ENCODE assay signal across 8 mouse cellular contexts in the genomic region with DNA sequence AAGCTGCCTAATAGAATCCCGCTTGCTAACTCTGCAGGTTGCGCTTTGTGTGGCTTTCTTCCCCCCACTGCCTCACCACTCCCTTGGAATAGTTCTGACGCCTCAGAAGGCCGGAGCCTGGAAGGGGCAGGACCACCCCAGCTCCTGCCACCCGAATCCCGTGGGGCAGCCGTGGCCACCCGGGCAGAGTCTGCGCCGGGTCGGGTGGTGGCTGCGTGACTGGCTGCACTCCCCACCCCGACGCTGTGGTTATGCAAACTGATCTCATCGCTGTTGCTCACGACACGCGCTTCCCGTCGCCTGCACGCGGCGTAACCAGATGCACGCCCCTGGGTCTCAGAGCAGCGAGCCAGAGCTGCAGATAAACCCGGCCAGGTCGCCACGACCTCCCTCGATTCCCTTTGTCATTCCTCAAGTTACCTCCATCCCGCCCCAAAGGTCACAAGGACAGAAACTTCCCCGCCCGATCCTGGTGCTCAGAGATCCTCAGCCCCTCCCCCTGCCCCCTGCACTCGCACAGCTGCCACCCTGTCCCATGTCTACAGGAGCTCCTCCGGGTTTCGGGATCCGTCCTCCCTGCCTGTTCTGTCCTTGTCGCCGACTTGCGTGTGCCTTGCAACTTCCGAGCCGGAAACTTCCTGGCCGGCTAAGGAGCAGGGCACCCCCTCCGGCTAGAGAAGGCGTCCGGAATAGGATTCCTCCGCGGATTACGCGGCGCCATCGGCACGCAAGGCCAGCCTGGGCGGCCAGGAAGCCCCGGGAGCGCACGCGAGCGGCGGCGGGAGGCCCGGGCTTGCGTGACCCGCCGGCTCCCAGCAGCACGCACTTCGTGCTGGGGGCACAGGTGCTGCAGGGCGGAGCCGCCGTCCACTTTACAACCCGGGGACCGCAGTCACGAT. TPM values are rescaled to one million over a fixed set of nuclear protein-coding genes. Genes with fewer than 3 reads are reported as not detected.
DNase-seq lines count a peak whose midpoint lies in the region; ATAC-seq and TF ChIP-seq lines count a peak whose summit lies in the region.

No protein-coding gene starts in this region.

- no peak for TF ChIP-seq RAD21 in MEL (IDR thresholded peaks at IDR 0.05; ENCODE audit: low read depth, low read length)

- H3K79me2 ChIP-seq in MEL (ENCODE audit: control insufficient read depth, insufficient read depth, low read length, poor library complexity): no peaks in the 10 kb centered on the region; the same call in 1 of the 2 replicates

- H3K4me3 ChIP-seq in MEL (ENCODE audit: control insufficient read depth in 1 of 2, insufficient read depth in 1 of 2, low read depth in 2 of 2, low read length in 2 of 2): peak overlapping the region; percentile 75 to 79
- peak overlapping the region; percentile 65 for H3K4me3 ChIP-seq in hindbrain, embryonic 13.5 days

- H3K4me2 ChIP-seq in hindbrain, embryonic 13.5 days: peak overlapping the region; percentile 99

- no peaks in the 10 kb centered on the region; a peak in 1 of 4 replicates for H3K4me1 ChIP-seq in MEL (ENCODE audit: control insufficient read depth in 1 of 2, insufficient read depth in 2 of 2, low read length in 2 of 2)
- H3K4me1 ChIP-seq in hindbrain, embryonic 13.5 days (replicated peaks): peaks cover 26% of the 10 kb centered on the region

- H3K27ac ChIP-seq in MEL (ENCODE audit: control insufficient read depth, low read depth, low read length): no peak overlapping the region
- peak overlapping the region; percentile 72 for H3K27ac ChIP-seq in hindbrain, embryonic 13.5 days

- no peak for TF ChIP-seq EP300 in MEL (IDR thresholded peaks at IDR 0.05; ENCODE audit: low read depth in 1 of 2, low read length in 2 of 2)

- peak overlapping the region; percentile 68 for H3K9ac ChIP-seq in MEL (ENCODE audit: control insufficient read depth, low read depth, low read length, poor library complexity, severe bottlenecking)
- peak overlapping the region; percentile 79 for H3K9ac ChIP-seq in hindbrain, embryonic 13.5 days

- peaks cover 0 to 4% of the 10 kb centered on the region in 2 experiments; a peak in 2 of 4 replicates for H3K36me3 ChIP-seq in MEL (ENCODE audit: control insufficient read depth in 1 of 2, insufficient read depth in 2 of 2, low read length in 2 of 2)
- H3K36me3 ChIP-seq in hindbrain, embryonic 13.5 days: no peaks in the 10 kb centered on the region

- peak; percentile 84 for DNase-seq in MEL (ENCODE audit: low read depth, low spot score)
- peak; percentile 56 for DNase-seq in cerebellum, adult 8-10 months
- peak; percentile 53 to 68 for DNase-seq in frontal cortex, postnatal 14 days (ENCODE audit: low spot score in 2 of 2)
- peak; percentile 60 for DNase-seq in left cerebral cortex, adult 11 months (ENCODE audit: low spot score)
- peak; percentile 84 for DNase-seq in lung, postnatal 36 days
- peak; percentile 73 for DNase-seq in retina, embryonic 14.5 days (ENCODE audit: low spot score)
- DNase-seq in thymus, postnatal 36 days: peak; percentile 75 to 79

- H3K27me3 ChIP-seq in MEL (ENCODE audit: control insufficient read depth in 1 of 2, insufficient read depth in 2 of 2, low read length in 2 of 2): peaks cover 0 to 2% of the 10 kb centered on the region in 2 experiments; a peak in 2 of 4 replicates
- H3K27me3 ChIP-seq in hindbrain, embryonic 13.5 days: peaks cover 11% of the 10 kb centered on the region; the same call in 1 of the 2 replicates

- ATAC-seq in hindbrain, embryonic 13.5 days (ENCODE audit: low FRiP score): peak; percentile 84

- under 1% methylated on average over 72 of the region's 72 CpGs for WGBS in hindbrain, embryonic 13.5 days

- TF ChIP-seq CTCF in MEL (IDR thresholded peaks at IDR 0.05 in 2 of 3, conservative IDR thresholded peaks at IDR 0.05 in 1 of 3; ENCODE audit: control insufficient read depth in 1 of 3, insufficient read depth in 1 of 3, low read depth in 2 of 3, low read length in 3 of 3, poor library complexity in 1 of 3, severe bottlenecking in 1 of 3): no peak

- peak; percentile 33 to 54; a peak in 2 of 4 replicates for TF ChIP-seq POLR2A in MEL (IDR thresholded peaks at IDR 0.05; ENCODE audit: control insufficient read depth in 1 of 2, insufficient read depth in 1 of 2, low read depth in 1 of 2, low read length in 2 of 2, poor library complexity in 1 of 2)

- H3K9me3 ChIP-seq in MEL (replicated peaks; ENCODE audit: insufficient read depth, low read length): no peaks in the 10 kb centered on the region
- H3K9me3 ChIP-seq in hindbrain, embryonic 13.5 days: no peaks in the 10 kb centered on the region

TF ChIP-seq in MEL, 35 proteins besides CTCF, POLR2A, EP300 and RAD21:
- TF ChIP-seq ELF1 (IDR thresholded peaks at IDR 0.05; ENCODE audit: low read depth, low read length) (no peak), JUND (IDR thresholded peaks at IDR 0.05; ENCODE audit: low read depth, low read length) (no peak), GATA1 (IDR thresholded peaks at IDR 0.05; ENCODE audit: low read depth, low read length) (no peak), USF2 (IDR thresholded peaks at IDR 0.05; ENCODE audit: borderline replicate concordance in 1 of 2, insufficient read depth in 1 of 2, low read depth in 1 of 2, low read length in 2 of 2) (no peak), MEF2A (IDR thresholded peaks at IDR 0.05; ENCODE audit: extremely low read depth, insufficient replicate concordance, low read depth, low read length, poor library complexity, severe bottlenecking) (no peak), SIN3A (IDR thresholded peaks at IDR 0.05; ENCODE audit: low read length) (peak; percentile 61), MAZ (IDR thresholded peaks at IDR 0.05; ENCODE audit: low read depth, low read length) (no peak; the same call in 1 of the 2 replicates), POLR2AphosphoS2 (IDR thresholded peaks at IDR 0.05; ENCODE audit: low read length) (peak; percentile 43; the same call in 1 of the 2 replicates), MYB (IDR thresholded peaks at IDR 0.05; ENCODE audit: low read depth, low read length) (no peak), NELFE (IDR thresholded peaks at IDR 0.05; ENCODE audit: low read depth, low read length) (no peak), TCF12 (IDR thresholded peaks at IDR 0.05; ENCODE audit: low read depth, low read length) (peak; percentile 30; the same call in 1 of the 2 replicates), MXI1 (IDR thresholded peaks at IDR 0.05; ENCODE audit: low read depth, low read length) (peak; percentile 82), MAX (IDR thresholded peaks at IDR 0.05; ENCODE audit: low read length) (peak; percentile 90), TBP (IDR thresholded peaks at IDR 0.05; ENCODE audit: low read depth, low read length) (0 out of 2 replicates have a peak, but pooled peaks have one; percentile 28), NRF1 (IDR thresholded peaks at IDR 0.05; ENCODE audit: insufficient read depth, low read depth, low read length, poor library complexity, severe bottlenecking) (0 out of 2 replicates have a peak, but pooled peaks have one; percentile 29), HCFC1 (IDR thresholded peaks at IDR 0.05; ENCODE audit: low read depth, low read length) (peak; percentile 31; the same call in 1 of the 2 replicates), ZMIZ1 (IDR thresholded peaks at IDR 0.05; ENCODE audit: low read depth, low read length) (no peak), UBTF (IDR thresholded peaks at IDR 0.05; ENCODE audit: borderline replicate concordance, insufficient read depth, low read depth, low read length) (0 out of 2 replicates have a peak, but pooled peaks have one; percentile 52), ZNF384 (IDR thresholded peaks at IDR 0.05; ENCODE audit: low read depth, low read length) (no peak), USF1 (IDR thresholded peaks at IDR 0.05; ENCODE audit: low read depth, low read length) (no peak), ZKSCAN1 (IDR thresholded peaks at IDR 0.05; ENCODE audit: low read depth, low read length) (no peak), MAFK (IDR thresholded peaks at IDR 0.05; ENCODE audit: borderline replicate concordance, low read depth, low read length) (no peak), SMC3 (IDR thresholded peaks at IDR 0.05; ENCODE audit: low read depth, low read length) (no peak), KAT2A (conservative IDR thresholded peaks at IDR 0.05; ENCODE audit: low read depth, low read length) (no peak), ZC3H11A (IDR thresholded peaks at IDR 0.05; ENCODE audit: low read depth, low read length) (no peak), ETS1 (IDR thresholded peaks at IDR 0.05; ENCODE audit: low read depth, low read length) (peak; percentile 54; the same call in 1 of the 2 replicates), MYC (IDR thresholded peaks at IDR 0.05; ENCODE audit: low read depth, low read length) (peak; percentile 63; the same call in 1 of the 2 replicates), GABPA (IDR thresholded peaks at IDR 0.05; ENCODE audit: low read depth, low read length) (no peak; the same call in 1 of the 2 replicates), POLR2AphosphoS5 (IDR thresholded peaks at IDR 0.05; ENCODE audit: borderline replicate concordance, low read depth, low read length) (no peak), E2F4 (IDR thresholded peaks at IDR 0.05; ENCODE audit: borderline replicate concordance, low read depth, low read length) (no peak), CHD2 (IDR thresholded peaks at IDR 0.05; ENCODE audit: low read length) (no peak), RCOR1 (IDR thresholded peaks at IDR 0.05; ENCODE audit: low read depth, low read length) (no peak), BHLHE40 (IDR thresholded peaks at IDR 0.05; ENCODE audit: borderline replicate concordance, low read depth, low read length) (peak; percentile 79; the same call in 1 of the 2 replicates), TAL1 (IDR thresholded peaks at IDR 0.05; ENCODE audit: low read length) (no peak), CHD1 (IDR thresholded peaks at IDR 0.05; ENCODE audit: low read depth, low read length) (no peak)

RNA-seq across cellular contexts. Expression of a gene that starts 7.1 kb away (rescaled TPM):
- 1.9 and 2.5 TPM in 2 replicates for total RNA-seq in MEL (2012; rRNA removed)
- 1 to 10 TPM in 1 of 2 experiments, not detected in 1; 1.8 TPM for polyA plus RNA-seq in MEL (2012; ENCODE audit: insufficient read depth in 1 of 2, insufficient read length in 2 of 2, low read depth in 1 of 2, low replicate concordance in 2 of 2, missing spikeins in 1 of 2)
- 6.7 and 8.6 TPM in 2 replicates for polyA plus RNA-seq in hindbrain, embryonic 13.5 days (2015; fragmentation: Nextera tagmentation; extraction: Ambion mirVana)
